Comparison of ENCODE assay signal across 17 mouse cellular contexts in genomic region chr10:80956901-80957300, GRCm38 (mm10). TPM values are rescaled to one million over a fixed set of nuclear protein-coding genes. Genes with fewer than 3 reads are reported as not detected.
"Had no signal": no experiment of that assay in that cellular context is flagged by ENCODE, and none has a peak within 500 bp of the region (broad histone marks: within the 10 kb centered on the region; RNA-seq: fewer than 3 reads in every experiment).

No protein-coding gene starts in this region.

- H3K9ac ChIP-seq: neural tube, embryonic 13.5 days; neural tube, embryonic 15.5 days; stomach, embryonic 15.5 days had no signal

- H3K36me3 ChIP-seq: neural tube, embryonic 13.5 days; neural tube, embryonic 15.5 days; stomach, embryonic 15.5 days had no signal

- H3K27ac ChIP-seq: neural tube, embryonic 13.5 days; neural tube, embryonic 15.5 days; stomach, embryonic 15.5 days; stomach, postnatal 0 days had no signal

- H3K4me2 ChIP-seq: neural tube, embryonic 13.5 days; neural tube, embryonic 15.5 days; stomach, embryonic 15.5 days had no signal

- H3K9me3 ChIP-seq: neural tube, embryonic 13.5 days; neural tube, embryonic 15.5 days; stomach, embryonic 15.5 days had no signal

- DNase-seq: retina, postnatal 1 day; right cerebral cortex, adult 18-20 months; right cerebral cortex, postnatal 14 days; right cerebral cortex, postnatal 25 days; right cerebral cortex, postnatal 4 days; spleen, adult 18-20 months; thymus, adult 18-20 months; thymus, adult 2 months; thymus, postnatal 14 days; thymus, postnatal 25 days; thymus, postnatal 36 days; thymus, postnatal 4 days had no signal

- H3K27me3 ChIP-seq: neural tube, embryonic 13.5 days; stomach, embryonic 15.5 days had no signal

- H3K4me3 ChIP-seq: neural tube, embryonic 13.5 days; neural tube, embryonic 15.5 days; stomach, embryonic 15.5 days had no signal

RNA-seq across cellular contexts. Expression of gene Gng7, which starts 57.8 kb away (rescaled TPM):
- total RNA-seq: neutrophil, adult 5-6 weeks had no signal
